Mouse (Mus musculus): ENCODE results near the gene Adamts8.

Adamts8 gene

GRCm38 (mm10) chr9:30921261-30922103, 20.9 kb upstream of the Adamts8 start:
- DNase-seq (ENCODE audit: low read depth in 1 of 2, low spot score in 2 of 2): no peak

- DNase-seq (ENCODE audit: low read depth in 1 of 2, low spot score in 2 of 2): no peak
These were observed 20.0 kb upstream of the Adamts8 start, which contains the start of gene Adamts15 for GRCm38 (mm10) chr9:30922197-30922894. Gene Adamts15, minus strand, starts transcription at chr9:30922452.

- DNase-seq (ENCODE audit: low read depth in 1 of 2, low spot score in 2 of 2): no peak
These were observed 13.6 kb upstream of the Adamts8 start for GRCm38 (mm10) chr9:30928759-30929158.

- no peak for DNase-seq (ENCODE audit: low read depth in 1 of 2, low spot score in 2 of 2)
These were observed 10.0 kb upstream of the Adamts8 start for GRCm38 (mm10) chr9:30932346-30932745.

GRCm38 (mm10) chr9:30934827-30935226, 7.5 kb upstream of the Adamts8 start:
- DNase-seq (ENCODE audit: low read depth in 1 of 2, low spot score in 2 of 2): no peak

GRCm38 (mm10) chr9:30936674-30937438, 5.5 kb upstream of the Adamts8 start:
- DNase-seq (ENCODE audit: low read depth in 1 of 2, low spot score in 2 of 2): no peak

GRCm38 (mm10) chr9:30940328-30940727, 2.0 kb upstream of the Adamts8 start:
- peak in 1 of 2 experiments; percentile 19 for DNase-seq (ENCODE audit: low read depth in 1 of 2, low spot score in 2 of 2)

- no peak for DNase-seq (ENCODE audit: low read depth in 1 of 2, low spot score in 2 of 2)
These were observed 979 bp downstream of the Adamts8 start for GRCm38 (mm10) chr9:30943341-30943740.

GRCm38 (mm10) chr9:30944234-30944633, 1.9 kb downstream of the Adamts8 start:
- no peak for DNase-seq (ENCODE audit: low read depth in 1 of 2, low spot score in 2 of 2)

- no peak for DNase-seq (ENCODE audit: low read depth in 1 of 2, low spot score in 2 of 2)
These were observed 2.9 kb downstream of the Adamts8 start for GRCm38 (mm10) chr9:30945276-30945675.

- DNase-seq (ENCODE audit: low read depth in 1 of 2, low spot score in 2 of 2): no peak
These were observed 7.1 kb downstream of the Adamts8 start for GRCm38 (mm10) chr9:30949422-30949821.

- DNase-seq (ENCODE audit: low read depth in 1 of 2, low spot score in 2 of 2): no peak
These were observed 7.6 kb downstream of the Adamts8 start for GRCm38 (mm10) chr9:30949971-30950370.

- no peak for DNase-seq (ENCODE audit: low read depth in 1 of 2, low spot score in 2 of 2)
These were observed 8.2 kb downstream of the Adamts8 start for GRCm38 (mm10) chr9:30950592-30950991.

- DNase-seq (ENCODE audit: low read depth in 1 of 2, low spot score in 2 of 2): no peak
These were observed 9.1 kb downstream of the Adamts8 start for GRCm38 (mm10) chr9:30951461-30951860.

- no peak for DNase-seq (ENCODE audit: low read depth in 1 of 2, low spot score in 2 of 2)
These were observed 10.9 kb downstream of the Adamts8 start for GRCm38 (mm10) chr9:30953287-30953686.

GRCm38 (mm10) chr9:30955246-30955645, 12.9 kb downstream of the Adamts8 start:
- no peak for DNase-seq (ENCODE audit: low read depth in 1 of 2, low spot score in 2 of 2)

- DNase-seq (ENCODE audit: low read depth in 1 of 2, low spot score in 2 of 2): no peak
These were observed 21.4 kb downstream of the Adamts8 start for GRCm38 (mm10) chr9:30963780-30964179.

- DNase-seq (ENCODE audit: low read depth in 1 of 2, low spot score in 2 of 2): no peak
These were observed 22.3 kb downstream of the Adamts8 start for GRCm38 (mm10) chr9:30964685-30965084.

- no peak for DNase-seq (ENCODE audit: low read depth in 1 of 2, low spot score in 2 of 2)
These were observed 24.5 kb downstream of the Adamts8 start for GRCm38 (mm10) chr9:30966881-30967280.

GRCm38 (mm10) chr9:30968130-30968529, 25.8 kb downstream of the Adamts8 start:
- no peak for DNase-seq (ENCODE audit: low read depth in 1 of 2, low spot score in 2 of 2)

GRCm38 (mm10) chr9:30970001-30970400, 27.6 kb downstream of the Adamts8 start:
- DNase-seq (ENCODE audit: low read depth in 1 of 2, low spot score in 2 of 2): no peak

- DNase-seq (ENCODE audit: low read depth in 1 of 2, low spot score in 2 of 2): no peak
These were observed 29.6 kb downstream of the Adamts8 start for GRCm38 (mm10) chr9:30971967-30972366.
